8 mouse cellular contexts compared by ENCODE assay signal in the genomic region with DNA sequence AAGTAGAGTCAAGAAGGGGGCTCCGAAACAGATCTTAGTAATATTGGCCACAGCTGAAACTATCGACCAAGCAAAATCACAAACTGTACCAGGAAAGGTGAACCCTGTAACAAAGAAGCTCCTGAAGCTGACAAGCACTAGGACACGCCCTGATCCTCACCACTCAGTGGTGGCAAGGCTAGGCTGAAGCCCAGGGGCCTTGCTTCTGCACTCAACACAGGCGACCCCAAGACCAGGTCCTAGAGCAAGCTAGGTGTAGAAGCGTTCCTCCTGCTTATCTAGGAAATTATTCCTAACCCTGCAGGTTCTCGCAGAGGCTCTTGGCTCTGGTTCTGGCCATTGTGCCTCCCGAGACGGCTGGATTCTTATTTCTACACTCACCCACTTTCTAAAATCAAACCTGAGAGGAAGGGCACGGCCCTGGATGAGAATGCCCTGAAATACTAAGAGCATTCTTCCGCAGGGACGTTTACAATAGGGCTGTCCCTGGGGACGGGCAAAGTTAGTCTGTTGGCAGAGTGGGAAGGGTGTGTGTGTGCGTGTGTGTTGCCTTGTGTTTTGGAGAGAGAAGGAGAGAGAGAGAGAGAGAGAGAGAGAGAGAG. TPM values are rescaled to one million over a fixed set of nuclear protein-coding genes. Genes with fewer than 3 reads are reported as not detected.
DNase-seq lines count a peak whose midpoint lies in the region; ATAC-seq and TF ChIP-seq lines count a peak whose summit lies in the region.

No protein-coding gene starts in this region.

- TF ChIP-seq EP300 in heart, adult 2 months (IDR thresholded peaks at IDR 0.05; ENCODE audit: insufficient read depth, low read depth, low read length), result no peak

- WGBS in cerebellum, adult 2 months, result 21% methylated on average over 13 of the region's 13 CpGs
- WGBS in heart, adult 2 months, result 9% methylated on average over 13 of the region's 13 CpGs
- WGBS in midbrain, embryonic 15.5 days, result 25% methylated on average over 12 of the region's 13 CpGs

- intact Hi-C loops in heart, adult 2 months (cut with DNase I), result no loop called here

- peak overlapping the region; percentile 99 for H3K4me2 ChIP-seq in midbrain, embryonic 15.5 days

- peak overlapping the region; percentile 33 for H3K4me3 ChIP-seq in cerebellum, adult 2 months (replicated peaks; ENCODE audit: insufficient read depth, low read depth, low read length)
- H3K4me3 ChIP-seq in heart, adult 2 months, result peak overlapping the region; percentile 43
- H3K4me3 ChIP-seq in midbrain, embryonic 15.5 days, result peak overlapping the region; percentile 58

- H3K27ac ChIP-seq in cerebellum, adult 2 months (ENCODE audit: insufficient read depth, low read length), result no peak overlapping the region
- peak overlapping the region; percentile 91 for H3K27ac ChIP-seq in heart, adult 2 months
- no peak overlapping the region for H3K27ac ChIP-seq in midbrain, embryonic 15.5 days

- peak; percentile 45 for ATAC-seq in midbrain, embryonic 15.5 days (replicated peaks)

- no peak for TF ChIP-seq POLR2A in cerebellum, adult 2 months (IDR thresholded peaks at IDR 0.05; ENCODE audit: borderline replicate concordance, insufficient read depth, low read length)
- TF ChIP-seq POLR2A in heart, adult 2 months (IDR thresholded peaks at IDR 0.05; ENCODE audit: insufficient read depth, low read depth, low read length), result no peak

- H3K79me2 ChIP-seq in heart, adult 2 months (replicated peaks; ENCODE audit: control insufficient read depth, insufficient read depth, low read length), result no peaks in the 10 kb centered on the region; the same call in 1 of the 2 replicates

- no peaks in the 10 kb centered on the region for H3K27me3 ChIP-seq in cerebellum, adult 2 months (ENCODE audit: control insufficient read depth, insufficient read depth, low read length)
- no peaks in the 10 kb centered on the region for H3K27me3 ChIP-seq in heart, adult 2 months (ENCODE audit: control insufficient read depth, insufficient read depth, low read length)
- 0 out of 2 replicates have a peak, but pooled peaks cover 2% of the 10 kb centered on the region for H3K27me3 ChIP-seq in midbrain, embryonic 15.5 days (replicated peaks)

- no peaks in the 10 kb centered on the region for H3K4me1 ChIP-seq in cerebellum, adult 2 months (ENCODE audit: control insufficient read depth, insufficient read depth, low read length)
- H3K4me1 ChIP-seq in heart, adult 2 months (ENCODE audit: control insufficient read depth, insufficient read depth, low read length), result peaks cover 18% of the 10 kb centered on the region
- H3K4me1 ChIP-seq in midbrain, embryonic 15.5 days, result peaks cover 12% of the 10 kb centered on the region

- peak overlapping the region; percentile 33 for H3K9ac ChIP-seq in heart, adult 2 months (ENCODE audit: low read depth, low read length)
- H3K9ac ChIP-seq in midbrain, embryonic 15.5 days, result 0 out of 2 replicates have a peak overlapping the region, but pooled peaks have one; percentile 0

- no peak for TF ChIP-seq CTCF in cerebellum, adult 2 months (IDR thresholded peaks at IDR 0.05; ENCODE audit: borderline replicate concordance, insufficient read depth, low read depth, low read length)
- TF ChIP-seq CTCF in heart, adult 2 months (IDR thresholded peaks at IDR 0.05), result no peak

- no peak for DNase-seq in cerebellum, adult 2 months
- no peak for DNase-seq in cerebellum, adult 9-11 months
- DNase-seq in R1 (ENCODE audit: low read depth, low spot score), result peak; percentile 49
- DNase-seq in heart, adult 2 months, result peak in 1 of 2 experiments; percentile 67
- DNase-seq in kidney, postnatal 10 days, result peak; percentile 26
- DNase-seq in Muller cell, postnatal 12 days (ENCODE audit: inconsistent ontology term), result no peak
- DNase-seq in spleen, postnatal 36 days (ENCODE audit: low spot score in 2 of 2), result no peak

- no peaks in the 10 kb centered on the region for H3K9me3 ChIP-seq in midbrain, embryonic 15.5 days

- peaks cover 21% of the 10 kb centered on the region for H3K36me3 ChIP-seq in heart, adult 2 months (ENCODE audit: control insufficient read depth, insufficient read depth, low read length)
- H3K36me3 ChIP-seq in midbrain, embryonic 15.5 days (replicated peaks), result no peaks in the 10 kb centered on the region

RNA-seq across cellular contexts. Expression of a gene that starts 0.4 kb away (rescaled TPM):
- polyA plus RNA-seq in cerebellum, adult 2 months (2012; rRNA removed), result 60.1 and 60.6 TPM in 2 replicates
- 10 to 100 TPM; 70.5 to 93.9 TPM for total RNA-seq in heart, adult 2 months (2021)
- 41.9 and 47.3 TPM in 2 replicates for polyA plus RNA-seq in heart, adult 2 months (2012; rRNA removed)
- polyA plus RNA-seq in midbrain, embryonic 15.5 days (2015; fragmentation: Nextera tagmentation; extraction: Ambion mirVana), result 90.5 and 102 TPM in 2 replicates

RNA-seq across cellular contexts. Expression of a gene that starts 34.2 kb away (rescaled TPM):
- polyA plus RNA-seq in cerebellum, adult 2 months (2012; rRNA removed), result 25.5 and 25.9 TPM in 2 replicates
- total RNA-seq in heart, adult 2 months (2021), result 10 to 100 TPM; 72.5 to 73.7 TPM
- polyA plus RNA-seq in heart, adult 2 months (2012; rRNA removed), result 89.9 and 99.1 TPM in 2 replicates
- 158 and 167 TPM in 2 replicates for polyA plus RNA-seq in midbrain, embryonic 15.5 days (2015; fragmentation: Nextera tagmentation; extraction: Ambion mirVana)

Comparison
In these comparisons a context has a peak if more than half of its experiments do, and no peak if none do; other contexts are left out.
1. DNase-seq: peak in R1 (single experiment) and kidney, postnatal 10 days (single experiment); none in cerebellum, adult 2 months (0 of 2), cerebellum, adult 9-11 months (single experiment), Muller cell, postnatal 12 days (single experiment) and spleen, postnatal 36 days (0 of 2).
2. Peak in every context shown above with its lines, with median percentiles within 50 percentile points of each other: H3K4me3 ChIP-seq.